Mouse (Mus musculus) liver, postnatal 0 days (tissue): ENCODE results near the gene Dnal1.
"Not testable (repeated sequence)": the region's sequence is repeated elsewhere in the genome, so short reads cannot be mapped to it uniquely, and the experiment has no call there.

Experiments used
- CTCF ChIP-seq: sonication (generic); IDR thresholded peaks from 2 replicates; pipeline ENCODE4 v1.5.1; 2016; ENCODE audit warnings: antibody characterized with exemption, low read depth
- EP300 ChIP-seq: IDR thresholded peaks from 2 replicates; pipeline ENCODE4 v1.6.1; 2016; ENCODE audit warnings: antibody characterized with exemption, low read depth, mild to moderate bottlenecking

DNA sequence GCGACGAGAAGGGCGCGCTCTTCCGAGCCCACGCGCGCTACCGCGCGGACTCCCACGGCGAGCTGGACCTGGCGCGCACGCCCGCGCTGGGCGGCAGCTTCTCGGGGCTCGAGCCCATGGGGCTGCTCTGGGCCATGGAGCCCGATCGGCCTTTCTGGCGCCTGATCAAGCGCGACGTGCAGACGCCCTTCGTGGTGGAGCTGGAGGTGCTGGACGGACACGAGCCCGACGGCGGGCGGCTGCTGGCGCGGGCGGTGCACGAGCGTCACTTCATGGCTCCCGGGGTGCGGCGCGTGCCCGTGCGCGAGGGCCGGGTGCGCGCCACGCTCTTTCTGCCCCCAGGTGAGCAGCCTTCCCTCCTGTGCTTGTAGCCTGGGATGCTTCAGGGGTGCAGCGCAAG is 44.6 kb upstream of the Dnal1 start:
- not testable (repeated sequence) for TF ChIP-seq CTCF, EP300
